Mouse (Mus musculus) hindbrain, embryonic 16.5 days (tissue): ENCODE measurements at regions not wholly inside any gene's neighbourhood (a gene's known extent, or its start where the extent isn't known, plus 50 kb on each side); places are given as distances from the start of the nearest gene placed in this dataset.

ENCODE experiments used
- ATAC-seq: fragments of 200-750 bp; cut with Nextera tagmentation; 2 replicates; pipeline ENCODE4 v1.8.0; 2017; ENCODE audit warnings: moderate TSS enrichment, moderate library complexity
- H3K27ac ChIP-seq: fragments of 300-500 bp; sonication (generic); 2 replicates; pipeline ENCODE4 v1.5.1; 2014; ENCODE audit warnings: low read depth, mild to moderate bottlenecking, control low read depth, low read length, moderate library complexity
- H3K27me3 ChIP-seq: fragments of 300-500 bp; sonication (generic); replicated peaks from 2 replicates; pipeline ENCODE4 v1.6.1; 2014; ENCODE audit warnings: low read length; ENCODE audit not compliant: control insufficient read depth, insufficient read depth
- H3K36me3 ChIP-seq: fragments of 300-500 bp; sonication (generic); 2 replicates; pipeline ENCODE4 v1.6.1; 2014; ENCODE audit warnings: mild to moderate bottlenecking, low read length, moderate library complexity, mixed read lengths; ENCODE audit not compliant: control insufficient read depth, insufficient read depth
- H3K4me1 ChIP-seq: fragments of 300-500 bp; sonication (generic); 2 replicates; pipeline ENCODE4 v1.6.1; 2014; ENCODE audit warnings: low read depth, low read length; ENCODE audit not compliant: control insufficient read depth, insufficient read depth
- H3K4me2 ChIP-seq: fragments of 300-500 bp; sonication (generic); 2 replicates; pipeline ENCODE4 v1.6.1; 2014; ENCODE audit warnings: mild to moderate bottlenecking, low read length, control low read depth, moderate library complexity
- H3K4me3 ChIP-seq: fragments of 300-500 bp; sonication (generic); 2 replicates; pipeline ENCODE4 v1.5.1; 2014; ENCODE audit warnings: mild to moderate bottlenecking, low read length, control low read depth, moderate library complexity
- H3K9ac ChIP-seq: fragments of 300-500 bp; sonication (generic); 2 replicates; pipeline ENCODE4 v1.6.1; 2014; ENCODE audit warnings: low read depth, mild to moderate bottlenecking, control low read depth, low read length, moderate library complexity
- H3K9me3 ChIP-seq: fragments of 300-500 bp; sonication (generic); 2 replicates; pipeline ENCODE4 v1.6.1; 2014; ENCODE audit warnings: mild to moderate bottlenecking, low read length, moderate library complexity; ENCODE audit not compliant: control insufficient read depth
- WGBS: fragments of 180-500 bp; shearing (Covaris S2); extraction: QIAGEN DNeasy Blood & Tissue Kit; methylation state at CpG from one replicate; pipeline ENCODE4 v1.1.7; 2014; 5-methylcytosine and 5-hydroxymethylcytosine counted together

DNA sequence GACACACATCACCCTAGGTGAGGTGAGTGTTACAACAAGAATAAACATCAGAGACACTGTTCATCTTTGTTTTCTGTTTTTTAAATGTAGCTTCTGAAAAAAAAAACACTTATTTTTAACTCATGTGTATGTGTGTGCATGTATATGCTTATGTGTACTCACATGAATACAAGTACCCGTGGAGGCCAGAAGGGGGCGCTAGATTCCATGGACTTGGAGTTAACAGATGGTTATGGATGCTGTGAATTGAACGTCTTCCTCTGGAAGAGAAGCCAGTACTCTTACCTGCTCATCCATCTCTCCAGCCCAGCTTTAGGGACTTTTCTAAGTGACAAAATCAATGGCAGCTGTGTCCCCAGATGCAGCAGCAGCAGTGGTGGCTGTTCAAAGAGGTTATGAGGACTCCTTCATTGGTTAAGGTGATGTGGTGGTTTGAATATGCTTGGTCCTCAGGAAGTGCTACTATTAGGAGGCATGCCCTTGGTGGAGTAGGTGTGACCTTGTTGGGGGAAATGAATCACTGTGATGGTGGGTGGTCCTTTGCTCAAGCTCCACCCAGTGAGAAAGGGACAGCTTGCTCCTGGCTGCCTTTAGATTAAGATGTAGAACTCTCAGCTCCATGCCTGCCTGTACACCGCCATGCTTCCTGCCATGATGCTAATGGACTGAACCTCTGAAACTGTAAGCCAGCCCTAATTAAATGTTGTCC, 56.1 kb upstream of the Tmem132d start:
- Histone ChIP-seq H3K36me3 (no peaks in the 10 kb centered on the region), H3K4me2 (no peak overlapping the region), H3K9ac (no peak overlapping the region), H3K27me3 (no peaks in the 10 kb centered on the region), H3K27ac (no peak overlapping the region), H3K4me1 (peaks cover 2% of the 10 kb centered on the region; the same call in 1 of the 2 replicates), H3K4me3 (no peak overlapping the region), H3K9me3 (0 out of 2 replicates have a peak, but pooled peaks cover 2% of the 10 kb centered on the region)
- 81% methylated on average over 4 of the region's 4 CpGs for WGBS
- no peak for ATAC-seq

DNA sequence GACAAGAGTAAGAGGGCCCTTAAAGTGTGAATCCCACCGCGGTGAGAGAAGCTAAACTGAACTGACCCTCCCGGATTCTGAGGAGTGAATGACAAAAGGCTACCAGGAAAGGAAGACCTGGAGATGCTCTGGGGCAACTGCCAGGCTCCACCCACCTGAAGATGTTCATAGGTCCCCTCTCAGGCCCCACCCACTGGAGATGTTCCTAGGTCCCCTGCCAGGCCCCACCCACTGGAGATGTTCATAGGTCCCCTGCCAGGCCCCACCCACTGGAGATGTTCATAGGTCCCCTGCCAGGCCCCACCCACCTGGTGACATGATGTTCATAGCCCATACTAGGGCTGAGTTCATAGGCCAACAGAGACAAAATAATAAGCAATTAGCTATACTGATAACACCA, 54.5 kb upstream of the Tmem132d start:
- peaks cover 12% of the 10 kb centered on the region for H3K4me1 ChIP-seq
- H3K27me3 ChIP-seq: no peaks in the 10 kb centered on the region
- 0 out of 2 replicates have a peak, but pooled peaks cover 2% of the 10 kb centered on the region for H3K9me3 ChIP-seq
- H3K4me3 ChIP-seq: no peak overlapping the region
- WGBS: 84% methylated on average over 3 of the region's 3 CpGs
- no peak overlapping the region for H3K27ac ChIP-seq
- no peak overlapping the region for H3K9ac ChIP-seq
- no peak for ATAC-seq
- H3K36me3 ChIP-seq: no peaks in the 10 kb centered on the region
- no peak overlapping the region for H3K4me2 ChIP-seq

- no peak overlapping the region for H3K27ac ChIP-seq
- H3K36me3 ChIP-seq: no peaks in the 10 kb centered on the region
- H3K4me3 ChIP-seq: no peak overlapping the region
- H3K4me2 ChIP-seq: no peak overlapping the region
- ATAC-seq: no peak
- peaks cover 12% of the 10 kb centered on the region for H3K4me1 ChIP-seq
- no peaks in the 10 kb centered on the region; the same call in 1 of the 2 replicates for H3K27me3 ChIP-seq
- no peak overlapping the region for H3K9ac ChIP-seq
- 28% methylated on average over 6 of the region's 6 CpGs for WGBS
- no peaks in the 10 kb centered on the region for H3K9me3 ChIP-seq
Observed at GRCm38 (mm10) chr5:128484116-128484515, 51.2 kb upstream of the Tmem132d start.

DNA sequence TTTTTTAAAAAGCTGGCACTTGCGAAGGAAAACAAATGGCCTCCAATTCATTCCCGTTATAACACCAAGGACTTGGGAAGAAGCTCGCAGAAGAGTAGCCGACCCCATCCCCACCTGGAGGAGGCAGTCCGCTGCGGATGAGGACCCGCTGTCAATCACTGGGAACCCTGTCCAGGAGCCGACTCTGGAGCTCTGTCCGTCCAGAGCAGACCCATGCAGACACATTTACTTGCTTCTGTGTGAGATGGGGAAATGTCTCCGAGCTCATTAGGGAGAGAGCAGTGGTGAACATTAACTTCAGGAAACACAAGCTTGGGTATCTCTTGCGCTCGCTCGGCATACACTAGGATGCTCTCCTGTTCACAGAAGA, 50.5 kb upstream of the Tmem132d start:
- Histone ChIP-seq H3K9me3 (no peaks in the 10 kb centered on the region), H3K27ac (no peak overlapping the region), H3K36me3 (no peaks in the 10 kb centered on the region), H3K9ac (peak overlapping the region; percentile 3), H3K4me3 (peak overlapping the region; percentile 13), H3K27me3 (no peaks in the 10 kb centered on the region; the same call in 1 of the 2 replicates), H3K4me1 (peaks cover 12% of the 10 kb centered on the region), H3K4me2 (peak overlapping the region; percentile 49)
- ATAC-seq: no peak
- WGBS: 3% methylated on average over 13 of the region's 13 CpGs

DNA sequence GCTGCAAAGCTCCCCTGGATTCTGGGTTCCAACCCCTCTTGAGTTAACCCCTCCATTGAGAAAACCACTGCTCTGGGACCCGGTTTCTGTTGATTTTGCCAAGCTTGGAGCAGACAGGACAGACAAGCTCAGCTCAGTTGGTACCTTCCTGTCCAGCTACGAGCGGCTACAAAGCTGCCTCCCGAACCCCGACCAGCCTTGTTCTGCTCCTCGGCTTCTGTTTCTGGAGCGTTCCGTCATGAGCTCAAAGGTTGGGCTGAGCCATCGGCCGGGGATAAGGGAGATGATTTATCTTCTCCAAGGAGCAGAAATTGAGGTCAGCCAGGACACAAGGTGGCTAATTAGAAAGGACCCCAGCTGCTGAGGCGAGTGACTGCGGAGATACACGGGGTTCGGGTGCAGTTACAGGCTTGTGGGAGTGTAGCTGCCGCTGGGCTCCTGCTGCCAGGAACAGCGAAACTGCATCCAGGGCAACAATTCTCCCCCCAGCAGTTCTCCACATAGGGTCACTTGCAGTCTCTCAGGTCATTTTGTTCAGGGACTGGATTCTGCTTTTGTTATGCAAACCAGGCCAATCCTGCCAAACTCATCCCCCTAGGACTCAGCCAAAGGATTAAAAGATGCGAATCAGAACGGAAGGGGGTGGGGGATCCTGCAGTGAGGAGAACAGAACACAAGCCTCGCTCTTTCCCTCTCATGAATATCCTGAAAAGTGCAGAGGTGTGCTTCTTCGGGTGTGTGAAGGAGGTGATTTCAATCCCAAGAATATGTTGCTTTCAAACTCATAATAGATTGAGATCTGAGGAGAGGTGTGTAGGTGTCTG, 50.0 kb upstream of the Tmem132d start:
- Histone ChIP-seq H3K4me2 (peak overlapping the region; percentile 49), H3K4me3 (peak overlapping the region; percentile 13), H3K9me3 (no peaks in the 10 kb centered on the region), H3K9ac (peak overlapping the region; percentile 3), H3K4me1 (peaks cover 12% of the 10 kb centered on the region), H3K27ac (no peak overlapping the region), H3K27me3 (no peaks in the 10 kb centered on the region; the same call in 1 of the 2 replicates), H3K36me3 (no peaks in the 10 kb centered on the region)
- 3% methylated on average over 20 of the region's 20 CpGs for WGBS
- ATAC-seq: peak; percentile 61
